15 mouse cellular contexts compared by ENCODE assay signal in the genomic region with DNA sequence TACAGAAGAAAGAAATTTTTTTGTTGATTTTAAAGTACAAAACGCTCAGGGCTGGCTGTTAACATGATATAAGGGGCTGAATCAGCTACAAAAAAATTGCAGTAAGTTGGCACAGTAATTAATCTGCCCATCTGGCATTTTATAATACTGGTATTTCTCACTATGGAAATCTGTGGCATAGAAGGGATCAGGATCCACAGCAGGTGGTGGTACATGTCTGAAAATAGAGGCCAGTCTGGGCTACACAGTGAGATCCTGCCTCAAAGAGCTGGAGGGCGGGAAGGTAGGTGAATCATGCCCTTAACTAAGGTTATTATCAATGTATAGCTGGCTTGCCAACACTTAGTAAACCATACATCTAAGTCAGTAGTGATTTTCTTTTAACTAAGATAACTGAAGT. TPM values are rescaled to one million over a fixed set of nuclear protein-coding genes. Genes with fewer than 3 reads are reported as not detected.
DNase-seq lines count a peak whose midpoint lies in the region; ATAC-seq lines count a peak whose summit lies in the region.
"Had no signal": no experiment of that assay in that cellular context is flagged by ENCODE, and none has a peak within 500 bp of the region (broad histone marks: within the 10 kb centered on the region; RNA-seq: fewer than 3 reads in every experiment).

No protein-coding gene starts in this region.

- H3K4me1 ChIP-seq in forebrain, embryonic 13.5 days, result peaks cover 38% of the 10 kb centered on the region
- peaks cover 47% of the 10 kb centered on the region for H3K4me1 ChIP-seq in forebrain, embryonic 10.5 days
- H3K4me1 ChIP-seq in neural tube, embryonic 15.5 days, result peaks cover 27% of the 10 kb centered on the region

- ATAC-seq in forebrain, embryonic 13.5 days, result peak; percentile 56
- ATAC-seq in neural tube, embryonic 15.5 days (ENCODE audit: low FRiP score), result no peak
- ATAC-seq: activated CD4-positive, CD25-positive, alpha-beta regulatory T cell, adult 4 months had no signal

- H3K9me3 ChIP-seq in forebrain, embryonic 13.5 days (replicated peaks), result no peaks in the 10 kb centered on the region
- no peaks in the 10 kb centered on the region for H3K9me3 ChIP-seq in forebrain, embryonic 10.5 days
- H3K9me3 ChIP-seq in neural tube, embryonic 15.5 days (replicated peaks), result no peaks in the 10 kb centered on the region
- H3K9me3 ChIP-seq: hindbrain, embryonic 12.5 days; midbrain, embryonic 13.5 days; stomach, embryonic 15.5 days had no signal

- H3K27me3 ChIP-seq in forebrain, embryonic 13.5 days, result no peaks in the 10 kb centered on the region
- H3K27me3 ChIP-seq in forebrain, embryonic 10.5 days (ENCODE audit: poor library complexity, severe bottlenecking), result no peaks in the 10 kb centered on the region
- H3K27me3 ChIP-seq in neural tube, embryonic 15.5 days (replicated peaks), result no peaks in the 10 kb centered on the region
- H3K27me3 ChIP-seq: hindbrain, embryonic 12.5 days; midbrain, embryonic 13.5 days; stomach, embryonic 15.5 days had no signal

- H3K4me2 ChIP-seq in forebrain, embryonic 13.5 days, result no peak overlapping the region
- H3K4me2 ChIP-seq in neural tube, embryonic 15.5 days, result no peak overlapping the region
- H3K4me2 ChIP-seq: hindbrain, embryonic 12.5 days; lung, embryonic 14.5 days; midbrain, embryonic 13.5 days; stomach, embryonic 15.5 days had no signal

- peaks cover 6% of the 10 kb centered on the region for H3K36me3 ChIP-seq in forebrain, embryonic 13.5 days (ENCODE audit: poor library complexity, severe bottlenecking)
- peaks cover 76% of the 10 kb centered on the region for H3K36me3 ChIP-seq in forebrain, embryonic 10.5 days (replicated peaks)
- no peaks in the 10 kb centered on the region for H3K36me3 ChIP-seq in neural tube, embryonic 15.5 days

- H3K27ac ChIP-seq in forebrain, embryonic 13.5 days, result no peak overlapping the region; the same call in 1 of the 2 replicates
- no peak overlapping the region for H3K27ac ChIP-seq in forebrain, embryonic 10.5 days
- no peak overlapping the region for H3K27ac ChIP-seq in neural tube, embryonic 15.5 days (replicated peaks)
- H3K27ac ChIP-seq: hindbrain, embryonic 12.5 days; macrophage; midbrain, embryonic 13.5 days; stomach, embryonic 15.5 days had no signal

- no peak overlapping the region for H3K9ac ChIP-seq in forebrain, embryonic 13.5 days
- no peak overlapping the region for H3K9ac ChIP-seq in neural tube, embryonic 15.5 days (replicated peaks)
- H3K9ac ChIP-seq: hindbrain, embryonic 12.5 days; lung, embryonic 14.5 days; midbrain, embryonic 13.5 days; stomach, embryonic 15.5 days had no signal

- 70% methylated on average over 2 of the region's 2 CpGs for WGBS in forebrain, embryonic 13.5 days
- WGBS in forebrain, embryonic 10.5 days, result 91% methylated on average over 2 of the region's 2 CpGs
- WGBS in neural tube, embryonic 15.5 days, result 84% methylated on average over 2 of the region's 2 CpGs

- no peak overlapping the region for H3K4me3 ChIP-seq in forebrain, embryonic 13.5 days
- H3K4me3 ChIP-seq in forebrain, embryonic 10.5 days, result no peak overlapping the region
- no peak overlapping the region for H3K4me3 ChIP-seq in neural tube, embryonic 15.5 days (replicated peaks)
- H3K4me3 ChIP-seq: hindbrain, embryonic 12.5 days; midbrain, embryonic 13.5 days; stomach, embryonic 15.5 days had no signal

- DNase-seq in forebrain, embryonic 10.5 days (ENCODE audit: extremely low spot score, low spot score), result no peak
- peak; percentile 39 to 45 for DNase-seq in layer of hippocampus, adult 8-10 months (ENCODE audit: low spot score in 2 of 2)
- no peak for DNase-seq in layer of hippocampus, postnatal 25 days (ENCODE audit: extremely low spot score in 1 of 2, low spot score in 1 of 2)
- peak; percentile 13 to 59 for DNase-seq in cerebellum, postnatal 14 days
- peak; percentile 39 for DNase-seq in telencephalon, adult 2 months (ENCODE audit: low read depth, low spot score)
- DNase-seq in urinary bladder, adult 2 months (ENCODE audit: low spot score), result no peak
- DNase-seq: lung, embryonic 14.5 days had no signal

RNA-seq across cellular contexts. Expression of a gene that starts 47.0 kb away (rescaled TPM):
- 13.8 and 15.6 TPM in 2 replicates for polyA plus RNA-seq in forebrain, embryonic 13.5 days (2015; fragmentation: Nextera tagmentation; extraction: Ambion mirVana)
- polyA plus RNA-seq in forebrain, embryonic 10.5 days (2016; fragmentation: Nextera tagmentation; extraction: Ambion mirVana), result 34.5 and 36.8 TPM in 2 replicates
- 10 to 100 TPM; 18.3 to 22.7 (median 19.8) TPM for total RNA-seq in layer of hippocampus, adult 8-10 months (2022)
- total RNA-seq in layer of hippocampus, postnatal 25 days (2021), result 10 to 100 TPM; 14.2 to 17.3 TPM
- polyA plus RNA-seq in neural tube, embryonic 15.5 days (2015; fragmentation: Nextera tagmentation; extraction: Ambion mirVana), result 6.8 and 12.1 TPM in 2 replicates
- polyA plus RNA-seq in urinary bladder, adult 2 months (2012; rRNA removed), result 47.6 and 77.0 TPM in 2 replicates
- total RNA-seq: granulocyte monocyte progenitor cell, adult 5-6 weeks had no signal
- polyA plus RNA-seq: activated CD4-positive, CD25-positive, alpha-beta regulatory T cell, adult 4 months had no signal

Comparison
In these comparisons a context has a peak if more than half of its experiments do, and no peak if none do; other contexts are left out.
1. DNase-seq: peak in layer of hippocampus, adult 8-10 months (2 of 2), cerebellum, postnatal 14 days (2 of 2) and telencephalon, adult 2 months (single experiment); none in forebrain, embryonic 10.5 days (single experiment), layer of hippocampus, postnatal 25 days (0 of 2) and urinary bladder, adult 2 months (single experiment).